Mouse (Mus musculus): ENCODE data around the gene Pax3.

The Pax3 gene

GRCm38 (mm10) chr1:78172334-78172733, 24.6 kb downstream of the Pax3 start:
- no peak for DNase-seq (ENCODE audit: low read depth, low spot score)

GRCm38 (mm10) chr1:78171671-78172070, 25.3 kb downstream of the Pax3 start:
- no peak for DNase-seq (ENCODE audit: low read depth, low spot score)

- DNase-seq (ENCODE audit: low read depth, low spot score) = no peak
Observed at GRCm38 (mm10) chr1:78170771-78171170, 26.2 kb downstream of the Pax3 start.

GRCm38 (mm10) chr1:78168796-78169195, 28.1 kb downstream of the Pax3 start:
- DNase-seq (ENCODE audit: low read depth, low spot score) = no peak

GRCm38 (mm10) chr1:78167577-78168286, 29.2 kb downstream of the Pax3 start:
- DNase-seq (ENCODE audit: low read depth, low spot score) = no peak

GRCm38 (mm10) chr1:78161745-78162144, 35.2 kb downstream of the Pax3 start:
- no peak for DNase-seq (ENCODE audit: low read depth, low spot score)

- DNase-seq (ENCODE audit: low read depth, low spot score) = no peak
Observed at GRCm38 (mm10) chr1:78157930-78158329, 39.0 kb downstream of the Pax3 start.

GRCm38 (mm10) chr1:78155796-78156195, 41.1 kb downstream of the Pax3 start:
- no peak for DNase-seq (ENCODE audit: low read depth, low spot score)

GRCm38 (mm10) chr1:78148011-78148623, 48.8 kb downstream of the Pax3 start:
- no peak for DNase-seq (ENCODE audit: low read depth, low spot score)

- no peak for DNase-seq (ENCODE audit: low read depth, low spot score)
Observed at GRCm38 (mm10) chr1:78143403-78143802, 53.5 kb downstream of the Pax3 start.

- DNase-seq (ENCODE audit: low read depth, low spot score) = no peak
Observed at GRCm38 (mm10) chr1:78142912-78143311, 54.0 kb downstream of the Pax3 start.

GRCm38 (mm10) chr1:78141741-78142501, 55.0 kb downstream of the Pax3 start:
- no peak for DNase-seq (ENCODE audit: low read depth, low spot score)

- DNase-seq (ENCODE audit: low read depth, low spot score) = no peak
Observed at GRCm38 (mm10) chr1:78141314-78141713, 55.6 kb downstream of the Pax3 start.

- no peak for DNase-seq (ENCODE audit: low read depth, low spot score)
Observed at GRCm38 (mm10) chr1:78140505-78141303, 56.2 kb downstream of the Pax3 start.

- no peak for DNase-seq (ENCODE audit: low read depth, low spot score)
Observed at GRCm38 (mm10) chr1:78139287-78139686, 57.6 kb downstream of the Pax3 start.

- no peak for DNase-seq (ENCODE audit: low read depth, low spot score)
Observed at GRCm38 (mm10) chr1:78129267-78129666, 67.7 kb downstream of the Pax3 start.

- DNase-seq (ENCODE audit: low read depth, low spot score) = no peak
Observed at GRCm38 (mm10) chr1:78119899-78120560, 76.9 kb downstream of the Pax3 start.

GRCm38 (mm10) chr1:78116046-78116445, 80.9 kb downstream of the Pax3 start:
- DNase-seq (ENCODE audit: low read depth, low spot score) = no peak

- DNase-seq (ENCODE audit: low read depth, low spot score) = no peak
Observed at GRCm38 (mm10) chr1:78110311-78110710, 86.6 kb downstream of the Pax3 start.

GRCm38 (mm10) chr1:78103511-78103910, 93.4 kb downstream of the Pax3 start:
- no peak for DNase-seq (ENCODE audit: low read depth, low spot score)

- DNase-seq (ENCODE audit: low read depth, low spot score) = no peak
Observed at GRCm38 (mm10) chr1:78093619-78094018, 103.3 kb downstream of the Pax3 start.
